Mouse (Mus musculus): ENCODE measurements at regions not wholly inside any gene's neighbourhood (a gene's known extent, or its start where the extent isn't known, plus 50 kb on each side); places are given as distances from the start of the nearest gene placed in this dataset.

DNA sequence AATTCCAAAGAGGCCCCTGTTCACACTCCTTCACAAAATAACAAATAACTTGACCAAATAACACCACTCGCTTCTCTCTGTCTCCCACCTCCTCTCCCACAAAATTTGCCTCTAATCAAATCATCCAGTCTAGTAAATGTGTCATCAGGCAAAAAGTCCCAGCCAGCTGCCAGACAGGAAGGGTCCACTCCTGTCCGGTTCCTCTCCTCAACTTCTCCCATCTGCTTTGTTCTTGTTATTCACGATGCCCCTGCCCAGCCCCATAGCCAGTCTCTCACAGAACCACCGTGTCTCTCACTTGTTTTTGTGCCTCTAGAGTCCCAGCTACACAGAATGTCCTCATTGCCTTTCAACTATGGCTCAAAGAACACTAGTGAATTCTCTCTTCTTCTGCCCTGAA lies 53.8 kb downstream of the Ch25h start:
- DNase-seq: no peak

DNA sequence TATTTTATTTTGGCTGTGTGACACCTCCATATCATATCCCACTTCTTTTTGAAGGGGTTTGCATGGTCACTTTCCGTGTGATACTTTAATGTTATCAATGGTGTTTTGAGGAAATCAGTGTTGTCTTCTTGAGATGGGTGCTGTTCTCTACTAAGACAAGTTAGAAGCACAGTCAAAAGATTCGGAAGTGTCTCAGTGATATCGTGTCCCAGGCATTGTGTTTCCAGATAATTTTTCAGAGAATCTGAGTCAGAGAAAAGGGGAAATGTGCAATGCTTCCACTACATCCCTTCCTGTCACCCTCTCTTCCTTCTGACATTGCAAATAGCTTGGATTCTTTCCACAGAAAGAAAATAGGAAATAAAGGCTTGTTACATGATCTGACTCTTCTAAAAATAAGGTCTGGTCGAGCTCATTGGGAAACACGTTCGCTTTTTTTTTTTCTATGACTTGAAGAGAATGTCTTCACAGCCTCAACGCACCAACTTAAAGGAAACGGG lies 54.6 kb downstream of the Ch25h start:
- DNase-seq: no peak

DNA sequence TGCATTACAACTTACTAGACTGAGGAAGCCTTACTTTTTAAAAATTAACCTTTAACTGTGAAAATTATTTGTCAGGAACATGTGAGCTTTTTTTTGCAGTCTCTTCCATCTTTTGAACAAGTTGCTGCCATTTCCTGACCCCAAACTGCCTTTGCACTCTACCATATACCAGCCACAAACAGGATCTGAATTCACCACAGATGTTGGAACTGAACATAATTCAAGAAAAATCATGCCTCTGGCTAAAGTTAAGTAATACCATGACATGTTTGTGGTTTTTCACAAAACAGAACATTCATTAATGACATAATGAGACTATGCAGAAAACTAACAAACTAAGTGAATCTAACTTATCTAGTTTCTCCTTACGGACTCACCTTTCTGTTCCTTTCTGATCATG lies 67.8 kb downstream of the Ch25h start:
- DNase-seq: no peak

DNA sequence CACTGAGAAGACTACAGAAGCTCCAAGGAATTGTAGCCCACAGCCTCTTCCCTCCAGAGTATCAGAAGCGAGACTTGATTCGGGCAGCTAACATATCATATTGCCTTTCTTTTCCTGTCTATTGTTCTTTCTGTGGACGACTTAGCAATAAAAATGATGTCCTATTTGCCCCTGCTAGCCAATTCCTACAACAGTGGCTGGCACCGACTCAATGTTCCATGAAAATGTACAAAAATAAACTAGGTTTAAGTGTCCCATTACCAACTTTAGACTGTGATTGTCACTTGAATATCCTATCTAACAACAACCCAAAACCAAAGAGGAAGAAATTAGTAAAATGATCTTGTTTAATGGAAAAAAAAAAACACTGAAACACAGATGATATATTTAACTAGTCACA lies 68.3 kb downstream of the Ch25h start:
- DNase-seq: no peak

DNA sequence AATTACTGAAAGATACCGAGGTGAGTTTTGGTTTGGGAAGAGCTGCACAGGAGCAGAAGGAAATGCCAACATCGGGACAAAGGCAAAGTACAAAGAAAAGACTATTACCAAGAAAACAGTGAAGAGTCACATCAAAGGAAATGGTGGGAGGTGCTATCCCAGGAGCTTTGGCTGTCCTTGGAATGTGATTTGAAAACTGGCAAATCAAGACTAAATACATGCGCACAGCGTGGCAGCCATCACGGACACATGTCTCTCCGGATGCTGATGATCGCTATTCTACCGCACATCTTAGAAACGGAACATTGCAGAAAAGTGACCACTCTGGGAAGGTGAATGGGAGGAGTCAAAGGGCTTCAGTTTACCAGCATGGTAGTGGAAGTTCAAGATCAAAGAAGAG lies 78.7 kb downstream of the Ch25h start:
- DNase-seq: peak; percentile 12

DNA sequence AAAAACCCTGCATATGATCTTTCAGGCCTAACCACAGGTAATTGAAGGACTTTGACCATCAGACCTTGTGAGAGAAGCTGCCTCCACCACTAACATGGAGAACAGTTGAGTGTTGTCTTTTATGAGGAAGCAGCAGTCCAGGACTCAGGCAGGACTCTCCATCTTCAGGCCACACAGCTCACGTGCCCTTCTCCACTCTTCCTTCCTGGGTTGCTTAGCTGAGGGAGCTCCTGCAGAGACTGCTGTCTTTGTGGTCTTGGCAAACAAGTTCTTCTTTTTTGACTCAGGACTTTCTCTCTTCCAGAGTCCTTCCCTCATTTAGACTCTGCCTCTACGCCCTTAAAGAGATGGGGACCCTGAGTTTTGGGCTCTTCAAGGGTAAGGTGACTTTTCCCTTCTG lies 85.0 kb downstream of the Ch25h start:
- DNase-seq: no peak

DNA sequence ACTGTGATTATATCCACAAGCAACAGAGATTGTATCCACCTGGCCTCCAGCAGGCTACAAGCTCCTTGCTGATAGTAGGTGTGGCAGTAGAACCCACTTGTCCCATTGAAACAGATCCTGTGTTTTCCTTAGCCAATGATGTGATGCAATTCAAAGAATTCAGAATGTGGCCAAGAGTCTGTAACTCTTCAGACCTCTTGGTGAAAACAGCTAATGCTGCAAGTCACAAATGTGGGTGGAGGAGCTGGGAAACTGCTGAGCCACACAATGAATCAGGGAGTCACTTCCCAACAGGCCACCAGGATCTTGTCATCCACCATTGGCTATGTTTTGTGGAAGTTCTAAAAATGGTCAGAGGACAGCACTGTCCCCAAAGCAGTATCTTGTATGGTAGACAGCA lies 92.1 kb downstream of the Fas start:
- peak; percentile 10 for DNase-seq
